Mouse (Mus musculus) kidney, embryonic 15.5 days (tissue): ENCODE measurements at regions not wholly inside any gene's neighbourhood (a gene's known extent, or its start where the extent isn't known, plus 50 kb on each side); places are given as distances from the start of the nearest gene placed in this dataset.

Source experiments
- ATAC-seq: fragments of 200-750 bp; cut with Nextera tagmentation; replicated peaks from 2 replicates; pipeline ENCODE4 v1.8.0; 2017; ENCODE audit warnings: moderate TSS enrichment; ENCODE audit not compliant: low FRiP score
- H3K27ac ChIP-seq: fragments of 300-500 bp; sonication (generic); 2 replicates; pipeline ENCODE4 v1.5.1; 2015; ENCODE audit warnings: mild to moderate bottlenecking, inconsistent platforms
- H3K27me3 ChIP-seq: fragments of 300-500 bp; sonication (generic); 2 replicates; pipeline ENCODE4 v1.6.1; 2015; ENCODE audit warnings: inconsistent platforms
- H3K36me3 ChIP-seq: fragments of 300-500 bp; sonication (generic); 2 replicates; pipeline ENCODE4 v1.6.1; 2015; ENCODE audit warnings: inconsistent platforms
- H3K4me1 ChIP-seq: fragments of 300-500 bp; sonication (generic); 2 replicates; pipeline ENCODE4 v1.6.1; 2015; ENCODE audit warnings: inconsistent platforms
- H3K4me2 ChIP-seq: fragments of 300-500 bp; sonication (generic); 2 replicates; pipeline ENCODE4 v1.6.1; 2015; ENCODE audit warnings: moderate library complexity, mild to moderate bottlenecking, inconsistent platforms
- H3K4me3 ChIP-seq: fragments of 300-500 bp; sonication (generic); replicated peaks from 2 replicates; pipeline ENCODE4 v1.5.1; 2015; ENCODE audit warnings: mild to moderate bottlenecking, inconsistent platforms
- H3K9ac ChIP-seq: fragments of 300-500 bp; sonication (generic); 2 replicates; pipeline ENCODE4 v1.6.1; 2015; ENCODE audit warnings: mild to moderate bottlenecking, inconsistent platforms
- H3K9me3 ChIP-seq: fragments of 300-500 bp; sonication (generic); replicated peaks from 2 replicates; pipeline ENCODE4 v1.6.1; 2016; ENCODE audit warnings: inconsistent platforms
- WGBS: fragments of 180-500 bp; shearing (Covaris S2); methylation state at CpG from one replicate; pipeline ENCODE4 v1.1.7; 2015; ENCODE audit warnings: mixed read lengths; 5-methylcytosine and 5-hydroxymethylcytosine counted together

DNA sequence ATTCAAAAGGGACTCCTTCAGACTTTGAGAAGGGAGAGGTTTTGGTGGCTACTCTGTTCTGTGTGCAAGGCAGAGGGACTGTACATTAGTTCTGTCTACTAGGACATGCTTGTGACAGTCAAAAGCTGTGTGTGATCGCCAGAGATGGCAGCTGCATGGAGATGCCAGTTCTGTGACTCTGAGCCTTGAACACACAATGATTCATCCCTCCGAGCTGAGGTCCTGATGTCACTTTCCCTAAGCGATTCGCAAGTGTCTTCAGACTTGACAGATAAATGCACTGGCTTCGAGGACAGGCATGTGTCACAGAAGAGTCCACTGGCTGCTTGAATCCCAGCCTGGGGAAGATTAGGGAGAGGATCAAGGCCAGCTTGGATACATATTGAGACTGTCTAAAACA, 218.8 kb downstream of the Gadd45g start:
- H3K9me3 ChIP-seq: no peaks in the 10 kb centered on the region
- H3K4me3 ChIP-seq: no peak overlapping the region
- H3K36me3 ChIP-seq: no peaks in the 10 kb centered on the region
- ATAC-seq: no peak
- no peak overlapping the region for H3K9ac ChIP-seq
- no peaks in the 10 kb centered on the region for H3K27me3 ChIP-seq
- no peak overlapping the region for H3K4me2 ChIP-seq
- peaks cover 54% of the 10 kb centered on the region for H3K4me1 ChIP-seq
- 84% methylated on average over 5 of the region's 5 CpGs for WGBS
- H3K27ac ChIP-seq: no peak overlapping the region

DNA sequence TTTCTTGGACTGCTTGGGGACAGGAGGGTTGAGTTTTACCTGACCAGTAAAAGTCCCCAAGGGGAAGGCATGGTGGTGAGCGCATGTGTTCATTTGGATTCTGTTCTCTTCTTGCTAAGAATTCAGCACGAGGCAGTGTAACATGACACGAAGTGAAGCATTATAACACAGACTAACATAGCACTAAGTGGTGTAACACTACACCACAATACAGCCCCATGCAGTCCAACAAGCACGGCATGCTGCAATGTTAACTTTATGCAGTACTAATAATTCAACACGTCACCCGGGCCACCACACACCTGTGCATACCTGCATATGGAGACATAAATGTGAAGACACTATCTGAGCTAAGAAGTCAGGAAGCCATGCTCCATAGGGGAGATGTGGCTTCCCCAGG, 219.2 kb downstream of the Gadd45g start:
- Histone ChIP-seq H3K9me3 (no peaks in the 10 kb centered on the region), H3K4me3 (no peak overlapping the region), H3K27me3 (no peaks in the 10 kb centered on the region), H3K4me2 (no peak overlapping the region), H3K4me1 (peaks cover 50% of the 10 kb centered on the region), H3K27ac (no peak overlapping the region), H3K36me3 (no peaks in the 10 kb centered on the region), H3K9ac (no peak overlapping the region)
- WGBS: 49% methylated on average over 6 of the region's 6 CpGs
- no peak for ATAC-seq

DNA sequence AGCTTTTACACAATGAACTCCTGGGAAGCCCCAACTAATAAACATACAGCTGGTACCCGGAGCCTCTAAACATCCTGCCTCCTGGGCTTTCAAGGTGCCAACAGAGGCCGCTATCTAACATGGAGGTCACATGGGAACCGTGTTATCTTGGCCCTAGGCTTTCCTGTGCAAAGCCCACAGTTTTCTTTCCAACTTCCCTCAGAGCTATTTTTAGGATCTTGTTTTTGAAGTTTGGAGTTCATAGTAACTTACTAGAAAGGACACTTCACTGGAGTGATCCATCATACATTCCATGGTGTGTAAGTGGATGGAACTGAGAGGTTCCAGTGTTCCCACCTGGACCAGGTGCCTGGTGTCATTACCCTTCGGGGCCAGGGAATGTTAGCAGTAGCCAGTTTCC, 220.6 kb downstream of the Gadd45g start:
- ATAC-seq: no peak
- Histone ChIP-seq H3K27ac (no peak overlapping the region), H3K36me3 (no peaks in the 10 kb centered on the region), H3K9me3 (no peaks in the 10 kb centered on the region), H3K9ac (no peak overlapping the region), H3K4me1 (peaks cover 40% of the 10 kb centered on the region), H3K4me3 (no peak overlapping the region), H3K27me3 (no peaks in the 10 kb centered on the region), H3K4me2 (no peak overlapping the region)
- WGBS: 46% methylated on average over 4 of the region's 4 CpGs

DNA sequence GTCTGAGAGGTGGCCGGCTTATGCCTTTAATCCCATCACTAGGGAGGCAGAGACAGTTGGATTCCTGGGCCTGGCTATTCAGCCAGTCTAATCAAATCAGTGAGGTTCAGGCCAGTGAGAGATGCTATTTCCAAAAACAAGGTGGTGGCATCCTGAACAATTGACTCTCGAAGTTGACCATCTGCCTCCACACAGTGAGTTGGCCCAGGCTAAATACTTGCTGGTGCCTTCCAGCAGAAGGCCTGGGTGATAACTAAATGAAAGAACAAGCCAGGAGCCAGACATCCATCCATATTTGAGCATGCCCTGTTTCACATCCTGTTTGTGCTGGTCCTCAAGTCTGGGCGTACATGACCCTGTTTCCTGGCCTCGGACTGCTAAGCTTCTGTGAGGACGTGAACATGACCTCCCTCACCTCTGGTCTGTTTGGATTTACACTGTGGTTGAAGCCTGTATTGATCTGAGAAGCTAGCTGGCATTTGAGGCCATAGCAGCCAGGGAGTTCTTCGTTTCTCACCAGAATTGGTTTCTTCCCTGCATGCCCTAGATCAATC, 222.5 kb downstream of the Gadd45g start:
- H3K9me3 ChIP-seq: no peaks in the 10 kb centered on the region
- H3K4me2 ChIP-seq: no peak overlapping the region
- H3K4me1 ChIP-seq: peaks cover 40% of the 10 kb centered on the region
- no peaks in the 10 kb centered on the region for H3K27me3 ChIP-seq
- no peak overlapping the region for H3K4me3 ChIP-seq
- H3K36me3 ChIP-seq: no peaks in the 10 kb centered on the region
- no peak overlapping the region for H3K27ac ChIP-seq
- 56% methylated on average over 6 of the region's 6 CpGs for WGBS
- H3K9ac ChIP-seq: no peak overlapping the region
- no peak for ATAC-seq

DNA sequence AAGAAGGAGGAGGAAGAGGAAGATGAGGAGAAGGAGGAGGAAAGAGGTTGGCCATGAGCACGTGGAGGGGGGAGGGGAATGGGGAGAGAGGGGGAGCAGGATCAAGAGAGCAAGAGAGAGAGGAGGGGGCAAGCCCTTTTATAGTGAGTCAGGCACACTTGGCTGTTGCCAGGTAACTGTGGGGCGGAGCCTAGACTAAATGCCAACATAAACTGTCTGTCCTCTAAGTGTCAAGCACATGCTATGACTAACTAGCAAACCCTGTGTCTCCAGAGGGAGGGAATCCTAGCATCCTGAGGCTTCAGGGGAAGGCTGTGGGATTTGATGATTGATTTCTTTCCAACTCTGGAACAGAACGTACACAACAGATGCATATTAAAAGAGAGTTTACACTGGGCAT, 223.2 kb downstream of the Gadd45g start:
- no peaks in the 10 kb centered on the region for H3K36me3 ChIP-seq
- no peak overlapping the region for H3K4me2 ChIP-seq
- H3K9ac ChIP-seq: no peak overlapping the region
- WGBS: 70% methylated on average over 3 of the region's 3 CpGs
- H3K27ac ChIP-seq: no peak overlapping the region
- H3K9me3 ChIP-seq: no peaks in the 10 kb centered on the region
- ATAC-seq: no peak
- H3K27me3 ChIP-seq: no peaks in the 10 kb centered on the region
- peaks cover 36% of the 10 kb centered on the region for H3K4me1 ChIP-seq
- no peak overlapping the region for H3K4me3 ChIP-seq

DNA sequence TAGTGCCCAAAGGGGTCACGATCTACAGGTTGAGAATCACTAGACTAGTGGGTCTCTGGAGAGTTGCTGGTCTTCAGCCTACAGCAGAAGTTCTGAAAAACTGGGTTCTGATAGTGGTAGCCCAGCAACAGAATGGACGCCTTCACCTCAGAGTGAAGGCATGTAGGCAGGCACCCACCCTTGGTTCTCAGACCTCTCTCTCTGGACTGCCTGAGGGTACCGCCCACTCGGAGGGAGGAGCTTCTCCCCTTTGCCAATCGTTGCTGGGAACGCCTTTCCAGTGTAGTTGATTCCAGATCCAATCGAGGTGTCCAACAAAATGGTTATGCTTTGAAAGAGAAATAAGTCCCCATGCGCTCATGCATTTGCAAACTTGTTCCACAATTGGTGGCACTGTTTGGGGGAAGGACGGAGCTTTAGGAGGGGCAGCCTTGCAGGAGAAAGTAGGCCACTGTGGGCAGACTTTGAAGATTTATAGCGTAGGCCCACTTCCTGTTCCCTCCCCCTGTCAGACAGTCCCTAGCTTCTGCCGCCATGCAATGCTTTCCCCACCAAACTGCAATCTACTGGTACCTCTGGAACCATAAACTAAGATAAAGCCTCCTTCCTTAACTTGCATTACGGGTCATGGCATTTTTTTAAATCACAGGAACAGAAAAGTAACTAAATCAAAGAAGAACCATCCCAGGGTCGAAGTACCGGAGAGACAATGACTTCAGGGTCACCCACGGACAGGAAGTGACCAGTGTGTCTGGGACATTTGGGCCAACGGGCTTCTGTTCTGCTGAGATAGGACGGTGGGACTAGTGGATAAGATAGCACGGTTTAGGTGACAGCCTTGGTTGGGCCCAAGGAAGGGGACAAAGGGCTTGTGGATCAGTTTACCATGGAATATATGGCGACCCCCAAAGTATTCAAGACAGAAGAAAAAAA, 224.5 kb downstream of the Gadd45g start:
- no peaks in the 10 kb centered on the region for H3K36me3 ChIP-seq
- H3K4me2 ChIP-seq: no peak overlapping the region
- ATAC-seq: no peak
- H3K4me3 ChIP-seq: no peak overlapping the region
- no peaks in the 10 kb centered on the region for H3K27me3 ChIP-seq
- peaks cover 26% of the 10 kb centered on the region for H3K4me1 ChIP-seq
- H3K9ac ChIP-seq: no peak overlapping the region
- H3K27ac ChIP-seq: no peak overlapping the region
- WGBS: 75% methylated on average over 19 of the region's 19 CpGs
- H3K9me3 ChIP-seq: no peaks in the 10 kb centered on the region

DNA sequence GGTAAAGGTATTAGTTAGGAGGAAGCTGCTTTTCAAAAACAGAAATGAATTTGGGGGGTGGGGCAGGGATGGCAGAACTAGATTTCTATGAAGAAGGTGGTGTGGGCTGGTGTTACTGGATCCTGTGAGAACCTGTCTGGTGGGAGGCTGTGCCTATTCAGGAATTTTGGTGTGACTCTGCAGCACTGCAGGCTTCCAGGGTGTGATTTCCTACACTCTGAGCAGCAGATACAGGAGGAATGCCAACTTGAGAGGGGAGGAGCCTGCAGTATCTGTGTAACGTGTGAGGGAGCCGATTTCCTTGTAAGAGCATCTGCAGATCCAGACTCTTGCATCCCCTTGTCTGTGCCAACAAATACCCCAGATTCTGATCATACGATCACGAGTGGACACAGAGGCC, 231.1 kb downstream of the Gadd45g start:
- Histone ChIP-seq H3K36me3 (no peaks in the 10 kb centered on the region), H3K9ac (no peak overlapping the region), H3K9me3 (no peaks in the 10 kb centered on the region), H3K27ac (no peak overlapping the region), H3K4me3 (no peak overlapping the region), H3K4me1 (peaks cover 16% of the 10 kb centered on the region), H3K27me3 (no peaks in the 10 kb centered on the region), H3K4me2 (no peak overlapping the region)
- 69% methylated on average over 4 of the region's 4 CpGs for WGBS
- no peak for ATAC-seq

DNA sequence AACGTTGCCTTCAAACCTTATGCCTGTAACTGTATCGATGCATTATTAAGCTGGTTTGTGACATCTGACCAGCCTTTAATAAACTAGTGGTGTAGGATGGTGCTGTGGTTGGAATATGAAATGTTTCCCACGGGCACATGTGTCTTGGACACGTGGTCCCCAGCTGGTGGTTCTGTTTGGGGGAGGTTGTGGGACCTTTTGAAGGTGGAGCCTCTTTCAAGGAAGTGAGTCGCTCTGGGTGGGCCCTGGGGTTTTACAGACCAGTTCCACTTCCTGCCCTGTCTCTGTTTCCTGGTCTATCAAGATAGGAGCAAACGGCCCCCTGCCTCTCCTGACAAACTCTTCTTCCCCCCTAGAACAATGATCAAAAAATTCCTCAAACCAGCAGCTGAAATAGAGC, 232.1 kb downstream of the Gadd45g start:
- no peaks in the 10 kb centered on the region for H3K36me3 ChIP-seq
- no peak overlapping the region for H3K27ac ChIP-seq
- WGBS: 70% methylated on average over 6 of the region's 6 CpGs
- H3K9me3 ChIP-seq: no peaks in the 10 kb centered on the region
- no peak overlapping the region for H3K4me3 ChIP-seq
- no peak overlapping the region for H3K9ac ChIP-seq
- H3K4me1 ChIP-seq: peaks cover 18% of the 10 kb centered on the region
- no peaks in the 10 kb centered on the region for H3K27me3 ChIP-seq
- ATAC-seq: no peak
- no peak overlapping the region for H3K4me2 ChIP-seq

DNA sequence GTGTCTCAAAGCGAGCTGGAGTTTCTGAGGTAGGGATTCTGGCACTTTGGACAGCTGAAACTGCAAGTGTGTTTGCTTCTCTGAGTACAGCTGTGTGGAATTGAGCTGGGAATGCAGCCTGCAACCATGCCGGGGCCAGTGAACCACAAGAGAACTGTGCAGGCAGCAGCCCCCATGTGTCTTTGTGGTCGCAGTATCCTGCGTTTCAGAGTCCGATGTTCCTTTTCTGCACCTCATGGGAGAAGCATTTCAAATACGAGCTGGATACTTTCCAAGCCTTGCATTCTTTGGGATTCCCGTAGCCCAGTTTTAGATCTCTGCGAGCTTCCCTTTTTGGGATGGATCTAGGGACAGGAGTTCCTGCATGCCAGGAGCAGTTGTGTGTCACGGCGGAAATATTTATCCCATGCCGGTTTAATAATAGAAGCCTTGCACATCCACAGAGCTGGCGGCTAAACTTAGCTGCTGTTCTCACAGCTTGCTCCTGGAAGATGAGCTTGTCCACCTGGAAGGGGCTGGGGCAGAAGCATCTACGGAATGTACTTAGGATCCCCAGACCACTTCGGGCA, 233.3 kb downstream of the Gadd45g start:
- Histone ChIP-seq H3K4me2 (peak overlapping the region; percentile 3; the same call in 1 of the 2 replicates), H3K4me3 (no peak overlapping the region), H3K9ac (no peak overlapping the region), H3K27ac (peak overlapping the region; percentile 42; the same call in 1 of the 2 replicates), H3K36me3 (no peaks in the 10 kb centered on the region), H3K9me3 (no peaks in the 10 kb centered on the region), H3K27me3 (no peaks in the 10 kb centered on the region), H3K4me1 (peaks cover 30% of the 10 kb centered on the region)
- no peak for ATAC-seq
- 52% methylated on average over 14 of the region's 14 CpGs for WGBS

DNA sequence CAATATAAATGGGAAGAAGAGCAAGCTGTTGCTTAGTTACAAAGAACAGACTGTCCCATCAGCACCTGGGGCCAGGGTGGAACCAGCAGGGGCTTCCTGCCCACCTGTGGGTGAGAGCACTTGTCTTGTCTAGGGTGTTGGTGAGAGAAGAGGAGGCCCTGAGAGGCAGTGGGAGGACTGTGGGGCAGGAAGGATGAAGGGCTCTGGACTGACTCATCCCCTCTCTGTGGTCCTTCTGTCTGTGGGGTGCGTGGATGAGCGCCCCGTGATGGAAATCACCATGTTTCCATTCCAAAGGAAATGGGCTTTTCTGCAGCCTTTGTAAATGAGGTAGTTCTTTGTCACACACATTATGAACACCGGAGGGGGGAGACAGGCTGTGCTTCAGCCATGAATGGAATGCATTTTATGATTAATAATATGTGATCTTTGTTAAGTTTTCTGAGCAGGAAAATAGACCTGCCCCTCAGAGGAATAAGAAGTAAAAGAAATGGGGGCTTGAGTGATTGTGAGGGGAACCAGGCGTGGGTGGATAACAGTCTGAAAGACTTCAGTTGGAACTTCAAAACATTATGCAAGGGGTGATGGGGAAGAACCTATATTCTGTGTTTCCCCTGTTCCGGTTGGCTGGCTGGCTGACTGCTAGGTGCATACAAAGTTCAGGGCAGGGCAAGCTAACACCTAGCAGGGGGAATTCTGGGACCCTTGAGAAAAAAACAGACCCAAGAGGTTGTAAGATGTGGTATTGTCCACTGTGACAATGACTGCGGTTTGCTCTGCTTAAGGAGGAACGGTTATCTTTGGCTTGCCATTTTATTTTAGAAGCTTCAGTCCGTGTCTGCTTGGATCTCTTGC, 237.3 kb downstream of the Gadd45g start:
- Histone ChIP-seq H3K4me1 (peaks cover 40% of the 10 kb centered on the region), H3K36me3 (no peaks in the 10 kb centered on the region), H3K4me2 (no peak overlapping the region), H3K9me3 (no peaks in the 10 kb centered on the region), H3K27ac (no peak overlapping the region), H3K4me3 (no peak overlapping the region), H3K27me3 (no peaks in the 10 kb centered on the region), H3K9ac (no peak overlapping the region)
- no peak for ATAC-seq
- 77% methylated on average over 9 of the region's 9 CpGs for WGBS

DNA sequence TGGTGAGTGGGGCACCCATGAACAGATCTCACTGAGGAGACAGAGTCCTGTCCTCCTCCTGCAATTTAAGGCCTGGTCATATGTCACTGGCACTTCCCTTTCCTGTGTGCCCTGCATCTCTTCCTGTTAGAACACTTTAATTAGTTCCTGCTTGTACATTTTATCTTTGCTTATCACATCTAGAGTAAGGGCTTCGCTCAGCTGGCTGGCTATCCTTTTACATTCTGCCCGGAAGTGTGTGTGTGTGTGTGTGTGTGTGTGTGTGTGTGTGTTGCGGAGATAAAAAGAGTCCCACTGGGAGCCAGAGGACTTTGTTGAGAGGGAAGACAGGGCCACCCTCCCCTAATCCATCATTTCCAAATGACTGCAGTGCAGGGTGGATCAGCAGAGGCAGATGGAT, 238.6 kb downstream of the Gadd45g start:
- no peaks in the 10 kb centered on the region for H3K27me3 ChIP-seq
- no peaks in the 10 kb centered on the region for H3K36me3 ChIP-seq
- ATAC-seq: no peak

DNA sequence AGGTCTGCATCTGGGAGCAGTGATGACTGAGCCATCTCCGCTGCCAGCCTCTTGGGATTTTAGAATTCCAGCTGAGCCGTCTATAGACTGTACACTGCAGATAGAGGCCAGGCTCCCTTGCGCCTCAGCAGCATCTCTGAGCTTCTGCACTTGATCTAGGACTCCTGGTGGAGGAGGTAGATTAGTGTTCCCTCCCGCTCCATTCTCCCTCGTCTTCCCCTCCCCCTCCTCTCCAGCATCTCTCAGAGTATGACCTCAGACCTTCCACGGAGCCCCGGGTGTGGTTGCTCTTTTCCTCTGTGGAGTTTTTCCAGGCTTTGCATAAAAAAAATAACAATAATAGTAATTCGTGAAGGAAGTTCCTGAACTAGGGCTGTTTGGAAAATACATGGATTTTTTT, 241.8 kb downstream of the Gadd45g start:
- ATAC-seq: no peak
- WGBS: 44% methylated on average over 8 of the region's 8 CpGs
- no peak overlapping the region for H3K27ac ChIP-seq
- H3K27me3 ChIP-seq: no peaks in the 10 kb centered on the region
- H3K9ac ChIP-seq: no peak overlapping the region
- H3K9me3 ChIP-seq: no peaks in the 10 kb centered on the region
- no peak overlapping the region for H3K4me3 ChIP-seq
- H3K36me3 ChIP-seq: no peaks in the 10 kb centered on the region
- peaks cover 24% of the 10 kb centered on the region for H3K4me1 ChIP-seq
- H3K4me2 ChIP-seq: no peak overlapping the region

More for the DNA sequence above, 238.6 kb downstream of the Gadd45g start:
- no peak overlapping the region for H3K27ac ChIP-seq
- no peak overlapping the region for H3K9ac ChIP-seq
- no peak overlapping the region for H3K4me2 ChIP-seq
- peaks cover 31% of the 10 kb centered on the region for H3K4me1 ChIP-seq
- WGBS: 25% methylated on average over 3 of the region's 3 CpGs
- no peak overlapping the region for H3K4me3 ChIP-seq
- H3K9me3 ChIP-seq: no peaks in the 10 kb centered on the region
